Mouse (Mus musculus): ENCODE measurements around the gene Cd200r3. TPM values are rescaled to one million over a fixed set of nuclear protein-coding genes. Genes with fewer than 3 reads are reported as not detected.

The Cd200r3 gene
- total RNA-seq, 2 experiments from 2014 or later: 0.26 to 0.43 TPM

DNA sequence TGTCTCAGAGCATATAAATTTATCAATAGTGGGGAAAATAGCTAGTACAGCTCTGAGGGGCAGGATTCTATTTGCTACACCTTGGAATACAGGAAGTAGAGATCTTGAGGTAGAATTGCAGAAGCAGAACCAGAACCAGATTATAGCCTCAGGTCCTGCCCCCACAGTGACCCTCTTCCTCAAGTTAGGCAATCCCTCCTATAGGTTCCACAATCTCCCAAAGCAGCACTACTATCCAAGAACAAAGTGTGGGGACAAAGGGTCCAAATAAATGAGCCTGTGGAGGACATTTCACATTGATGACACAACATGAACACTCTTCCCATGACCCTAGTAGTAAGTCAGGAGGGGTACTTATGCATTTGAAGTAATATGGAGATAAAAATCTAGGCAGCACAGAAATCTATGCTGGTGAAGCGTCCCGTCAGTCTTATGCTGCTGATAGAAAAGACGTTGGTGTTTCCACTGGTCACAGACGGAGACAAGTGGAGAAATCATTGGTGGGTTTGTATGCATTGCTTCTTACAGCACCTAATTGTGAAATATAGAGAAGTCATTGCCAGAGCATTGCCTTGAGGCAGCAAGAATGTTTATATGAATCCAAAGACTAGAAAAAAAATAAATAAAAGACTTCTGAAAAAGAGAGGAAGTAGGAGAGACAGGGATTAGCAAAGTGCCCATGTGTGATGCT, 45.3 kb downstream of the Cd200r3 start:
- DNase-seq: no peak

DNA sequence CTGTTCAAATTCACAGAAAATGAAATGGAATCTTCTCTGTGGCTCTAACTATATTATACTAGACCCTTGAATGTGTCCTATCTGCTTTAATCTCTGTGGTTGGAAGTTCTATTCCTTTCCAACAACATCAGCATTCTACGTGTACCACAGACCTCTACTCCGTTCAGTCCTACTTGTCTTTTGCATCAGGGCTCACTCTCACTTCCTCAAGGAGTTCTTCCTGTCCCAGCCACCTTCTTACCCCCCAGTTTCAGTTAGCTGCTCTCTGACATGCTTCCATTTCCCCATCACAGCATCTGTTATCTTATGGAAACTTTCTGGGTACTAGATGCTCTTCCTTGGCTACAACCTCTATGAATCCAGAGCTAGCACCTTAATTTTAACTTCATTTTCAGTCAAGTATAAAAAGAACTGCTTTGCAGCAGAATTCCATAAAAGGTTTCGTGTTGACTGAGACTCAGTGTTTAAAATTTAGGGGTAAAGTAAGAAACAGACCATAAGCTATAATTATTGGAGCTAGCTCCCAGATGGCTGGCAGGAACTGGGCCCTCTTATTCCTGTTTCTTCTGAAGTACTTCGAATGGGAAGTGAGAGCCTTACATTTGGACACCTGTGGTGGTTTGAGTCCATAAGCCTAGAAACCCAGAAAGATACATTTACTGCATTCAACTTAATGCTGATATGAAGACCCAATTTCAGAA, 50.0 kb downstream of the Cd200r3 start:
- DNase-seq: no peak

DNA sequence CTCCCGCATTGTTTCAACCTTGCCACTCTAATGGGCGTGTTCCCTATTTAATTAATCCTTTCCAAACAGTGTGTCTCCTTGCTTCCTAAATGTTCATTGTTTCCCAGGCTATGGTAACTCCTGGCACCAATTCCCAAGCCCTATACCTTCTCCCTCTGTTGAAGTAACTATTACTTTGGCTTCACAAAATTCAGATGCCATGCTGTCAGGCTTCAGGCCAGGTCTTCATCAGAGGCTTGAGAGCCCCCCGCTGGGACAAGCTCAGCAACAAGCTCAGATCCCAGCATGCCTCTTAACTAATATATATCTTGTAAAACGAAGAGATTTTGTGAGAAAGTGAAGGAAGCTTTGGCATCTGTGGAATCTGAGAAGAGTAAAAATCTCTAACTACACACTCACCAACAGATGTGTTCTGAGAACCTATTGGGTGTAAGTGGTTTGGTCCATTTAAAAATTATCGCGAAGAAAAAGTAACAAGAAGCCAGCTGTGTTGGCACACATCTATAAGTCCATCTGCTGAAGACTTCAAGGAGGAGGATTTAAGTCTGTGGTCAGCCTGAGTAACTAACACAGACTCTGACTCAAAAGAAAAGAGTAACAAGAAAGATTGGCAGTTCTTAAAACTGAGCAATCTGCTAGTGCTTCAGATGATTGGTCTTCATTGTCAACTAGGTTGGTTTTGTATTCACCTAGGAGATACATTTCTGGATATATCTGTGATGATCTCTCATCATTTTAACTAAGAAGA, 50.9 kb downstream of the Cd200r3 start:
- DNase-seq: no peak

DNA sequence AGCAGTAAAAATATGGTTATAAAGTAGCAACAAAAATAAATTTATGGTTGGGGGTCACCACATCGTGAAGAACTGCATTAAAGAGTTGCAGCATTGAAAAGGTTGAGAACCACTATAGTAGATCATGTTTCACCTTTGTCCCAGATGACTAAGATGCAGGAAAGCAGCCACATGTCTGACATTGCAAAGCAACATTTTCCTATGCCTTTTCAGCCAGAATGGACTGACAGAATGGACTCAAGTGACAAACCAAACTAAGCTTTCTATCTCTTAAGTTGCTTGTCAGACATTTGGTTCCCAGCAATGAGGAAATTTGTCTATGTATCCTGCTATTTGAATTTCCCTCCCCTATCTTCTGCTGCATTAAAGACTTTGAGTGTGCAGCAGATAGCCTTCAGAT, 51.6 kb downstream of the Cd200r3 start:
- no peak for DNase-seq

DNA sequence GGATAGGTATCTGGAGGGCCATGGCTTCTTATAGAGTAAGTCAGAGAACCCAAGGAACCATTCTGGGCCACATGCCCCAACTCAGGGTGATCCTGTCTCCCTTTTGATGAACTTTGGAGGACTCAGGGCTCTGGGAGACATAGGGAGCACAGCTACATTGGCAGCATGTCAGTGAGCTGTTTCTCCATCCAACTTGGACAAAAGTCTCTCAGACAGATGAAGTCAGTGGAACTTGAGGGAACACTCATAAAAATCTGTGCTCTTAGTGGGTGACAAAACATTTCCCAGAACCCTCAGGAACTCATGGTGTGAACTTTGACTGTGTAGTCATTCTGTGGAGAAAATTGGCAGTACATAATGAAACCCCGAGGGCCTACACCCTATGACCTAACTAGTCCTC, 53.2 kb downstream of the Cd200r3 start:
- no peak for DNase-seq

DNA sequence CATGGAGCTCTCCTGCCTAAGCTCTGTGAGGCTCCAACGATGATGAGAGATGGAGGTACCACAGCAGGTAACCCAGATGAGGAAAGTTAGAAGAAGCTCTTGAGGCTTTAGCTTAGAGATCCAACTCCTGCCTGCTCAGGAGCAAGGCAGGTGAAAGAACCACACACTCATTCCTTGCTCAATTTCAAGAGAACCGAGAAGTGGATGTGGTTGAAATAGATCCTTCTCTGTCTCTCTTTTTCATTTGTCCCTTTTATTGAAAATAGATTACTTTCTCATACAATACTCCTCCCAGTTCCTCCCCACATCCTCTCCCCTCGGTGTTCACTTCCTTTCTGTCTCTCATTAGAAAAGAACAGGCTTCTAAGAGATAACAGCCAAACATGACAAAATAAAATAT, 56.1 kb downstream of the Cd200r3 start:
- no peak for DNase-seq

DNA sequence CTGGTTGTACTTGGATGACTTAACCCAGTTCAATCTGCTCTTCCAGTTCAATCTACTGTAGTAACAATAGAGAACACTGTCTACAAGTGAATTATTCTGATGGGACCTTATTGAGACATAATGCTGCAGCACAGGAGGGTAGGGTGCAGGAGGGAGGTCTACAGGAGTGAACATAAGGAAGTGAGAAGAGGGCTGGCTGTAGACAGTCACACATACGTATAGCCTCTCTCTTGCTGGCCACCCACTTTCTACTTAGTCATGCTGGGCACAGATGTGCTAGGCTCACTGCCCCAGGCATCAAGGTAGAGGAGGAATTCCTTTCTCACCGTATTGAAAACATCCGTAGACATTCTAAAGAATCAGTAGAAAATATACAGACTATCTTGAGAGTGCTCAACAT, 61.0 kb downstream of the Cd200r3 start:
- DNase-seq: no peak

- no peak for DNase-seq
Observed at GRCm38 (mm10) chr16:45005280-45005679, 61.8 kb downstream of the Cd200r3 start.

DNA sequence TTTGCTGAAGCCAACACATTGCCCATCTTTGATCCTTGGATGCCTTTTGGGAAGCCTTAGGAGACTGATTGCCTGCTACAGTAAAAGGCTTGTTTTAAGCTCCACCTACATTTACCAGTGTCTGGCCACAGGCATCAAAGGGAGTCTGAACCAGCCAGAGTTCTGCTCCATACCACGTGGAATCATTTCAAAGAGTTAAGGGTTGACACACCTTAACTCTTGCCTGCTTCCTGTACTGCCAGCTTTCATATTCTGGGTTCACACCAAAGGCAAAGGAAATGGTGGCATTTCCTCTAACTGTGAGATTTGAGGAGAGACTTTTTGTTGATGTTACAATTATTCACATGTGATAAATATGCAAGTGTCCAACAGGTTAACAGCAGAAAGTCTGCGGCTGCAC, 63.5 kb downstream of the Cd200r3 start:
- DNase-seq: no peak

DNA sequence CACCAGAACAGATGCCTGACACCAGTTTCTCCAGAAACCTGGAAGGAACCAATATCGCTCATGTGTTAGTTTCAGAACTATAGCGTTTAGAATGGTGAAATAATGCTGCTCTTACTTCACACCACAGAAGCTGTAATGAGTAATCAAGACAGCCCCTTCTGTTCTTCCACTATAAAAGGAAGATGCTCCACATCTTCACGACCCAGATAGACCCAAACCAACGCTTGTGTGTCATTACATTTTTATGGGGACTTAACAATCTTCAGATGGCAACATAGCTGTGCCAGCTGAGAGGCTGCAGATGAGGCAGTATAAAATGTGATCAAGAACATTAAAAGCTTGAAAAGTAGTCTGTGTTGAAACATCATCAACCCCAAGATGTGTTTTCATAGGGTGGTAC, 64.3 kb downstream of the Cd200r3 start:
- DNase-seq: no peak

GRCm38 (mm10) chr16:45009634-45010033, 66.2 kb downstream of the Cd200r3 start:
- DNase-seq: peak; percentile 8

- no peak for DNase-seq
Observed at GRCm38 (mm10) chr16:45015591-45015990, 72.1 kb downstream of the Cd200r3 start.

- no peak for DNase-seq
Observed at GRCm38 (mm10) chr16:45016488-45016887, 73.0 kb downstream of the Cd200r3 start.

- no peak for DNase-seq
Observed at GRCm38 (mm10) chr16:45018868-45019267, 75.4 kb downstream of the Cd200r3 start.

- no peak for DNase-seq
Observed at GRCm38 (mm10) chr16:45020055-45020454, 76.6 kb downstream of the Cd200r3 start.

GRCm38 (mm10) chr16:45020669-45021309, 77.3 kb downstream of the Cd200r3 start:
- DNase-seq: no peak

DNA sequence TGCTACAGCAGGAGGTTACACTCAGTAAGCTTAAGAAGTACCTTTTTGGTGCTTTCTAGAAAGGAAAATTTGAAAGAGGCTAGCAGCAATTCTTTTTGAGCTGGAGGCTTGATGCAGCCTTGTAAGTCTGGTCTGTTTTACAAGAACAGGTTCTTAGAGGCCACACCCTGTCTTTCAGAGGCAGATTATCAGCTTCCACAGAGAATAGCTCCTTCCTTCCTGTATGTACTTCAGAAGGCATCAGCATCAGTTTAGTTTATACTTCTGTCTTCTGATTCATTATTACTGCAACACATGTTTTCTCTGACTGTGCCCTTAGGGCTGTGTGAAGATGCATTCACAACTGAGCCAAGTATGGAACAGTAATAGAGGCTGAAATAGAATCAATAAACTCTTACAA, 78.0 kb downstream of the Cd200r3 start:
- DNase-seq: no peak

DNA sequence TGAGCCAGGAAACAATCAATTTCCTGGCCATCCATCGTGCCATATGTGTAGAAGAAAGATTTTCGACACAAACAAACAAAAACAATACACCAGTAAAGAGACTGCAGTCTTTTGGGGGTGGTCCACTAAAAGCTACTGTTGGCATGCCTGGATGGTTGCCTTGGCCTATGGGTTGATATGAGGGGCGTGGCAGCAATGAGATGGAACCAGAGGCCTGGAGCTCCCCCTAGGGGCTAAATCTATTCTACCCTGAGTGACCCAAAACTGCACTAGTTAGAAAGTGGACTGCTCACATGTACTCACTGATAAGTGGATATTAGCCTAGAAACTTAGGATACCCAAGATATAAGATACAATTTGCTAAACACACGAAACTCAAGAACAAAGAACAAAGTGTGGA, 80.4 kb downstream of the Cd200r3 start:
- peak; percentile 17 for DNase-seq

DNA sequence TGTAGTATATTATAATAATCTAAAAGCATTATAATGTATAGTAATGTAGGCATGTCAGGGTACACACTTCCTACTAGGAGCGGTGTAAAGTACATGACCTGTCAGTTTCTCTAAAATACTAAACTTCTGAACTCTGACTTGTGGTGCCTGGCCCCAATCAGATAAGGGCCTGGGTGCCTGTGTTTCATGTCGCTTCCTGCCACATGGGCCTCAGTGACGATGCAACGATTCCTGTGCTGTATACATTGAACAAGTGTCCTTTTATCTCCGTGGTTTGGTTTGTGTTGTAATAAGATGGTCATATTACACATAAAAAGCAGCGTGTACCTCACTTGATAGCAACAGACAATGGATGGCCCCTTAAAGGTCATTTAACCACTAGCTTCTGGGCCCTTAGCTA, 81.8 kb downstream of the Cd200r3 start:
- no peak for DNase-seq

DNA sequence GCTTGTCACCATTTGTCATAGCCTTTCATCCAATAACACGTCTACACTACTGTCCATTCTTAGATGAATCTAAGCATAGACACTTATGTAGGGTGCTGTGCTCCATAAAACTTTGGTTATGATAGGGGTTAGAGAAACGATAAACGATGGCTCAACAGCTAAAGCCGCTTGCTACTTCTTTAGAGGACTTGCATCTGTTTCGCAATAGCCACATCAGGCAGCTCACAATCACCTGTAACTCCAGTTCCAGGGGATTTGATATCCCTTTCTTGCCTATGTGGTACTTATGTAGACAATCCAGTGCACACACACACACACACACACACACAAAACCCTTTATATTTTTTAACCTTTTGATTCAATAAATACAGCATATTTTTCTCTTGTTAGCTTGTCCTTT, 85.6 kb downstream of the Cd200r3 start:
- no peak for DNase-seq

DNA sequence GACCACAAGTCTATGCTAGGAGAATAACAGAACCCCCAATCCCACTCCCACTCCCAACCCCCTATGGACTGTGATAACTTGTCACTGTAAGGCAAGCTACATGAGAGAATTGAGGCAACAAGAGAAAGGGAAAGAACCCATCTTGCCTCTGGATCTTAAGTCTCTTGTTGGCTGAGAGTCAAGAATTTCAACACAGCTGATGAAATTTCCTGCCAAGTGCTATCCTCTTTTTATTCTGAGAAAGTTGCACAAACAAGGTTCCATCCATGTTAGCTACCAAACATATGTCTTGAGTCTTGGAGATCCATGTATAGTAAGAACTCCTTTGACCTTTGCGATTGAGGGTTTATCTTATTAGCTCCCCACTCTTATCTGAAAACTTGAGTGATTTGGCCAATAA, 86.0 kb downstream of the Cd200r3 start:
- no peak for DNase-seq

DNA sequence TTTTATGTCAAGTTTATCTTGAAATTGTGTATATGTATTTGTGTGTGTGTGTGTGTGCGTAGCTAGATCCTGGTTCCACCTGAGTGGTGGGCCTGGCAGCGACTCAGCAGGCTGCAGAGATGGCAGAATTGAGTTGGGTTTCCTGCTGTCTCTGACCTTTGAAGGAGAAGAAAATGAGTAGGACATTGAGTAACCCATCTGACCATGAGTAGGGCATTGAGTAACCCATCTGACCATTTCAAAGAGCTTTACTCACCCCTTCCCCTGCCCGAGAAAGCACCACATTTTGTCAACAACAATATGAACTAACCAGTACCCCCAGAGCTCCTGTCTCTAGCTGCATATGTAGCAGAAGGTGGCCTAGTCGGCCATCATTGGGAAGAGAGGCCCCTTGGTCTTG, 86.6 kb downstream of the Cd200r3 start:
- DNase-seq: no peak

GRCm38 (mm10) chr16:45030796-45031195, 87.3 kb downstream of the Cd200r3 start:
- no peak for DNase-seq

Data from gastrocnemius, postnatal 10 days (tissue).